8 mouse cellular contexts compared by ENCODE assay signal in genomic region chr13:94062349-94063111, GRCm38 (mm10). TPM values are rescaled to one million over a fixed set of nuclear protein-coding genes. Genes with fewer than 3 reads are reported as not detected.
DNase-seq lines count a peak whose midpoint lies in the region; ATAC-seq lines count a peak whose summit lies in the region.

No protein-coding gene starts in this region.

- DNase-seq in adrenal gland, postnatal 25 days: peak; percentile 43
- DNase-seq in hindbrain, embryonic 14.5 days (ENCODE audit: low spot score): peak; percentile 52
- peak; percentile 47 for DNase-seq in liver, embryonic 11.5 days (ENCODE audit: low spot score)
- DNase-seq in urinary bladder, postnatal 25 days (ENCODE audit: low spot score): peak; percentile 38
- DNase-seq in frontal cortex, postnatal 25 days (ENCODE audit: low spot score in 2 of 2): no peak

- 20% methylated on average over 20 of the region's 21 CpGs for WGBS in hindbrain, embryonic 14.5 days
- 16% methylated on average over 21 of the region's 21 CpGs for WGBS in liver, embryonic 11.5 days

- peaks cover 4% of the 10 kb centered on the region; the same call in 1 of the 2 replicates for H3K9me3 ChIP-seq in megakaryocyte, embryonic 14.5 days
- no peaks in the 10 kb centered on the region for H3K9me3 ChIP-seq in hindbrain, embryonic 14.5 days (ENCODE audit: control insufficient read depth, low read length)
- H3K9me3 ChIP-seq in liver, embryonic 11.5 days (ENCODE audit: control insufficient read depth, low read length): no peaks in the 10 kb centered on the region

- peak overlapping the region; percentile 24; the same call in 1 of the 2 replicates for H3K4me2 ChIP-seq in hindbrain, embryonic 14.5 days (replicated peaks)
- H3K4me2 ChIP-seq in liver, embryonic 11.5 days: peak overlapping the region; percentile 42

- no peak overlapping the region for H3K9ac ChIP-seq in hindbrain, embryonic 14.5 days
- no peak overlapping the region for H3K9ac ChIP-seq in liver, embryonic 11.5 days (ENCODE audit: low read depth, low read length)

- no peak for ATAC-seq in megakaryocyte, adult 5-6 weeks (ENCODE audit: poor library complexity, severe bottlenecking)
- ATAC-seq in hindbrain, embryonic 14.5 days (ENCODE audit: low FRiP score): 0 out of 2 replicates have a peak, but pooled peaks have one; percentile 18
- ATAC-seq in liver, embryonic 11.5 days (replicated peaks; ENCODE audit: low FRiP score): no peak
- ATAC-seq in activated CD4-positive, CD25-positive, alpha-beta regulatory T cell, adult 4 months: no peak

- peak overlapping the region; percentile 70 for H3K4me3 ChIP-seq in megakaryocyte, embryonic 14.5 days (replicated peaks)
- no peak overlapping the region for H3K4me3 ChIP-seq in hindbrain, embryonic 14.5 days (replicated peaks; ENCODE audit: low read length)
- no peak overlapping the region; the same call in 1 of the 2 replicates for H3K4me3 ChIP-seq in liver, embryonic 11.5 days (ENCODE audit: low read depth, low read length)

- no peaks in the 10 kb centered on the region for H3K36me3 ChIP-seq in megakaryocyte, embryonic 14.5 days (replicated peaks; ENCODE audit: low read length)
- no peaks in the 10 kb centered on the region for H3K36me3 ChIP-seq in hindbrain, embryonic 14.5 days (replicated peaks; ENCODE audit: control insufficient read depth, insufficient read depth)
- H3K36me3 ChIP-seq in liver, embryonic 11.5 days (ENCODE audit: control insufficient read depth, insufficient read depth, low read length): no peaks in the 10 kb centered on the region

- H3K27ac ChIP-seq in hindbrain, embryonic 14.5 days: no peak overlapping the region
- H3K27ac ChIP-seq in liver, embryonic 11.5 days (ENCODE audit: low read depth, low read length): no peak overlapping the region

- peaks cover 80% of the 10 kb centered on the region for H3K27me3 ChIP-seq in megakaryocyte, embryonic 14.5 days (replicated peaks)
- H3K27me3 ChIP-seq in hindbrain, embryonic 14.5 days (ENCODE audit: control insufficient read depth, insufficient read depth, low read length): peaks cover 73% of the 10 kb centered on the region
- peaks cover 17% of the 10 kb centered on the region for H3K27me3 ChIP-seq in liver, embryonic 11.5 days (replicated peaks; ENCODE audit: control insufficient read depth, insufficient read depth, low read length)

- H3K4me1 ChIP-seq in megakaryocyte, embryonic 14.5 days: peaks cover 22% of the 10 kb centered on the region
- peaks cover 23% of the 10 kb centered on the region for H3K4me1 ChIP-seq in hindbrain, embryonic 14.5 days (replicated peaks; ENCODE audit: control insufficient read depth, insufficient read depth, low read length)
- H3K4me1 ChIP-seq in liver, embryonic 11.5 days (replicated peaks; ENCODE audit: control insufficient read depth, insufficient read depth, low read length): peaks cover 16% of the 10 kb centered on the region

RNA-seq across cellular contexts. Expression of gene Lhfpl2, which starts 4.9 kb away (rescaled TPM):
- polyA plus RNA-seq in megakaryocyte, embryonic 14.5 days (2012; ENCODE audit: insufficient read depth, low replicate concordance): 0.47 TPM in 1 of 2 replicates, not detected in the other
- 2.4 and 2.7 TPM in 2 replicates for total RNA-seq in megakaryocyte, adult 5-6 weeks (2015)
- total RNA-seq in megakaryocyte, adult 5-6 weeks (2017): 2.9 and 3.9 TPM in 2 replicates
- 36.0 and 38.2 TPM in 2 replicates for total RNA-seq in adrenal gland, postnatal 25 days (2021)
- polyA plus RNA-seq in hindbrain, embryonic 14.5 days (2014; fragmentation: Nextera tagmentation; extraction: Ambion mirVana): 19.7 and 21.3 TPM in 2 replicates
- 18.0 and 20.7 TPM in 2 replicates for polyA plus RNA-seq in liver, embryonic 11.5 days (2014; fragmentation: Nextera tagmentation; extraction: Ambion mirVana)
- not detected for polyA plus RNA-seq in activated CD4-positive, CD25-positive, alpha-beta regulatory T cell, adult 4 months (2017; shearing (Covaris generic))

Comparison
In these comparisons a context has a peak if more than half of its experiments do, and no peak if none do; other contexts are left out.
1. DNase-seq: peak in adrenal gland, postnatal 25 days (single experiment), hindbrain, embryonic 14.5 days (single experiment), liver, embryonic 11.5 days (single experiment) and urinary bladder, postnatal 25 days (single experiment); none in frontal cortex, postnatal 25 days (0 of 2).
2. RNA of gene Lhfpl2, which starts 4.9 kb away (polyA plus RNA-seq): 19.7 to 21.3 TPM in hindbrain, embryonic 14.5 days and 18.0 to 20.7 TPM in liver, embryonic 11.5 days; 0.47 TPM in megakaryocyte, embryonic 14.5 days and not detected in activated CD4-positive, CD25-positive, alpha-beta regulatory T cell, adult 4 months; every median in the first group is over 10 times any median in the second.